Mouse (Mus musculus) ES-E14 (cell line): Measurements from ENCODE around the gene Acin1. TPM values are rescaled to one million over a fixed set of nuclear protein-coding genes. Genes with fewer than 3 reads are reported as not detected.

Experiments
- DNase-seq: peaks from one replicate; pipeline ENCODE4 v3.0.0-alpha.2; 2013; ENCODE audit warnings: low read depth, low spot score
- H3K27ac ChIP-seq: 2 replicates; pipeline ENCODE4 v1.5.1; 2012; ENCODE audit warnings: low read depth, mild to moderate bottlenecking, low read length, moderate library complexity, mixed read lengths; ENCODE audit not compliant: poor library complexity, insufficient read depth, severe bottlenecking
- H3K36me3 ChIP-seq: 2 replicates; pipeline ENCODE4 v1.6.1; 2012; ENCODE audit warnings: mild to moderate bottlenecking, low read length, moderate library complexity, mixed read lengths; ENCODE audit not compliant: control insufficient read depth, poor library complexity, insufficient read depth, severe bottlenecking
- H3K4me1 ChIP-seq, 2 experiments: fragments of 150-350 bp in 1 of 2; sonication (generic) in 1 of 2; 2 replicates each; pipeline ENCODE4 v1.6.1; 2012; ENCODE audit warnings: low read length in 2 of 2, mild to moderate bottlenecking in 1 of 2, mixed read lengths in 1 of 2; ENCODE audit not compliant: control insufficient read depth in 2 of 2, insufficient read depth in 2 of 2, poor library complexity in 1 of 2
- H3K4me3 ChIP-seq, 2 experiments: fragments of 150-350 bp in 1 of 2; sonication (generic) in 1 of 2; 2 replicates each; pipeline ENCODE4 v1.5.1; 2012; ENCODE audit warnings: low read length in 2 of 2, low read depth in 1 of 2, mild to moderate bottlenecking in 1 of 2, mixed read lengths in 1 of 2; ENCODE audit not compliant: insufficient read depth in 1 of 2, poor library complexity in 1 of 2, severe bottlenecking in 1 of 2
- H3K9ac ChIP-seq: 2 replicates; pipeline ENCODE4 v1.6.1; 2012; ENCODE audit warnings: low read depth, mild to moderate bottlenecking, low read length, mixed read lengths; ENCODE audit not compliant: poor library complexity, insufficient read depth, severe bottlenecking
- H3K9me3 ChIP-seq: fragments of 150-350 bp; sonication (generic); 2 replicates; pipeline ENCODE4 v1.6.1; 2012; ENCODE audit warnings: low read depth, mild to moderate bottlenecking, low read length; ENCODE audit not compliant: control insufficient read depth, insufficient read depth
- CHD2 ChIP-seq: IDR thresholded peaks from 2 replicates; pipeline ENCODE4 v1.6.1; 2014; ENCODE audit warnings: mild to moderate bottlenecking, low read depth, low read length, inconsistent platforms
- HCFC1 ChIP-seq: IDR thresholded peaks from 2 replicates; pipeline ENCODE4 v1.6.1; 2012; ENCODE audit warnings: low read length, inconsistent platforms, borderline replicate concordance; ENCODE audit not compliant: insufficient read depth
- MAFK ChIP-seq: IDR thresholded peaks from 2 replicates; pipeline ENCODE4 v1.6.1; 2014; ENCODE audit warnings: mild to moderate bottlenecking, low read depth, low read length, inconsistent platforms; ENCODE audit not compliant: insufficient read depth
- ZC3H11A ChIP-seq: IDR thresholded peaks from 2 replicates; pipeline ENCODE4 v1.6.1; 2012; ENCODE audit warnings: low read depth, mild to moderate bottlenecking, inconsistent platforms, low read length, borderline replicate concordance
- ZNF384 ChIP-seq: IDR thresholded peaks from 2 replicates; pipeline ENCODE4 v1.6.1; 2012; ENCODE audit warnings: low read depth, low read length, inconsistent platforms
- in situ Hi-C, 2 experiments: fragments of 600-800 bp; cut with MboI; formaldehyde crosslinking; loops; one replicate each; pipeline ENCODE4 v1.15.1; 2025; ENCODE audit warnings: low sequenced_read_pairs in 2 of 2, inconsistent platforms in 1 of 2; ENCODE audit not compliant: unreplicated experiment in 2 of 2
- total RNA-seq: library from RNA; depleted of rRNA; stranded (reverse); fragments of 300-350 nt; gene quantifications from 2 replicates; pipeline ENCODE4 v1.2.3, GENCODE M21; 2012

Gene Acin1
- total RNA-seq, 1 experiment, result 121 TPM

DNA sequence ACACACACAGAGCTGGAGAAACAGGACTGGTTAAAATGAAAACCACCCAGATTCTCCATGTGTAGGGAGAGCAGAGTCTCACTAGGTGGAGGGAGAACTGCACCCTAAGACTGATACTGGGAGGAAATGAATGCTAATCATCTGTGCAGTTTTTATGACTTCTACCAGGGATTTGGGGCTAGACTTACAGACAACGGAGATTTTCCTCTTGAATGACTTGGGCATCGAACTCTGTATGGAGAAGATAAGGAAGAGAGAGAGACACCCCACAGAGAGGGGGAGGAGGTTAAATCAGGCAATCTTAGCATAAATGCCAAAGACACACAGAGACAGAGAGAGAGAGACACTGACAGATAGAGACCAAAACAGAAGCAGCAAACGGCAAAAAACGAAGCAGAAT lies 38.8 kb downstream of the Acin1 start:
- no peak for TF ChIP-seq ZC3H11A
- TF ChIP-seq ZNF384, result no peak
- no peak for TF ChIP-seq CHD2
- DNase-seq, result no peak
- H3K27ac ChIP-seq, result no peak overlapping the region
- H3K4me3 ChIP-seq, result no peak overlapping the region
- peaks cover 5 to 21% of the 10 kb centered on the region in 2 experiments; a peak in 3 of 4 replicates for H3K4me1 ChIP-seq
- in situ Hi-C loops, result loop anchor here in 1 of 2 experiments (25.0 kb wide), 1 partner anchor 586 kb away; no protein-coding TSS in a partner anchor
- no peak overlapping the region for H3K9ac ChIP-seq
- peaks cover 73% of the 10 kb centered on the region for H3K36me3 ChIP-seq
- H3K9me3 ChIP-seq, result no peaks in the 10 kb centered on the region

DNA sequence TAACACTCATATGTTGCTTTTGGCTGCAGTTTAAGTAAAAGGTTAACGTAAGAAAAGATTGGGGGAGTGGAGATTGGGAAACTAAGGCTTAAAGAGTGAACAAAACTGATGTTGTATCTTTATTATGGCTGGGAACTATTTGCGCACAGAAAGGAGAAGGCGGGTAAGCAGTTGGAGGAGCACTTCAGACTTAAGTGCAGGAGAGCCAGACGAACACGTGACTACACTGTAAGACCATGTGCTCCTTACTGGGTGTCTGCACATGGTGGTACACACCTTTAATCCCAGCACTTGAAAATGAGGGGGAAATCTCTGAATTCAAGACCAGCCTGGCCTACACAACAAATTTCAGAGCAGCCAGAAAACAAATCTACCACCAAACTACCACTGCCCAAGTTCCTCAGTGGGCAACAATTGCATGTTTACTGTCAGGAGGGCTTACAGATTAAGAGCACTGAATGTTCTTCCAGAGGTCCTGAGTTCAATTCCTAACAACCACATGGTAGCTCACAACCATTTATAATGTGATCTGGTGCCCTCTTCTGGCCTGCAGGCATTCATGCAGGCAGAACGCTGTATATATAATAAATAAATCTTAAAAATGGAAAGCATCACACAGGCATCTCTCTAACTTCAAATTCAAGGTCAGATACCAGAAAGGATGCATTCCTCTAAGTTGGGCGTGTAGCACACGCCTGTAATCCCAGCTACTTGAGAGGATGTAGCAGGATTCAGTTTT lies 39.7 kb downstream of the Acin1 start:
- no peak for DNase-seq
- TF ChIP-seq MAFK (no peak), ZNF384 (no peak), CHD2 (no peak), ZC3H11A (no peak), HCFC1 (no peak)
- H3K9ac ChIP-seq, result no peak overlapping the region
- in situ Hi-C loops, result loop anchor here in 1 of 2 experiments (25.0 kb wide), 1 partner anchor 585 kb away; no protein-coding TSS in a partner anchor
- H3K4me1 ChIP-seq, result peaks cover 2 to 19% of the 10 kb centered on the region in 2 experiments; a peak in 3 of 4 replicates
- no peak overlapping the region for H3K4me3 ChIP-seq
- H3K27ac ChIP-seq, result no peak overlapping the region
- no peaks in the 10 kb centered on the region for H3K9me3 ChIP-seq
- H3K36me3 ChIP-seq, result peaks cover 80% of the 10 kb centered on the region

DNA sequence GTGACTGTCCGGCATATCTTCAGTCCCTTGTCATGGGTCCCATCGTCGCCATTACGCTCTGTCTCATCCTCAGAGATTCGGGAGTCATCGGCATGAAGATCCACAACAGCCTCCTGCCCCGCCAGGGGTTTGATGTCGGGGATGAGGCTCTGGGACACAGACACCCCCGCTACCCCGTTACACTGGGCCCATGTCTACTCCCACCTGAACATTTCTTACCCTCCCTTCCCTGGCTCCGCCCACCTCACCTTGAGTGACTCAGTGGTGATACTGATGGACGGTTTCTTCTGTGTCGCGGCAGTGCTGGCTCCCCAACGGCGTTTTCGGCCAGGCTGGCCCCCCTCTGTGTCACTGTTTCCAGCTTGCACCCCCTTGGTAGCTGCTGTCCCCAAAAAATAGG lies 40.3 kb downstream of the Acin1 start:
- TF ChIP-seq ZNF384 (no peak), CHD2 (no peak), MAFK (no peak), HCFC1 (no peak)
- Histone ChIP-seq H3K4me3 (no peak overlapping the region), H3K9ac (no peak overlapping the region), H3K36me3 (peaks cover 78% of the 10 kb centered on the region), H3K4me1 (peaks cover 2 to 19% of the 10 kb centered on the region in 2 experiments; a peak in 3 of 4 replicates), H3K27ac (no peak overlapping the region), H3K9me3 (no peaks in the 10 kb centered on the region)
- in situ Hi-C loops, result loop anchor here in 1 of 2 experiments (25.0 kb wide), 1 partner anchor 584 kb away; no protein-coding TSS in a partner anchor
- no peak for DNase-seq

DNA sequence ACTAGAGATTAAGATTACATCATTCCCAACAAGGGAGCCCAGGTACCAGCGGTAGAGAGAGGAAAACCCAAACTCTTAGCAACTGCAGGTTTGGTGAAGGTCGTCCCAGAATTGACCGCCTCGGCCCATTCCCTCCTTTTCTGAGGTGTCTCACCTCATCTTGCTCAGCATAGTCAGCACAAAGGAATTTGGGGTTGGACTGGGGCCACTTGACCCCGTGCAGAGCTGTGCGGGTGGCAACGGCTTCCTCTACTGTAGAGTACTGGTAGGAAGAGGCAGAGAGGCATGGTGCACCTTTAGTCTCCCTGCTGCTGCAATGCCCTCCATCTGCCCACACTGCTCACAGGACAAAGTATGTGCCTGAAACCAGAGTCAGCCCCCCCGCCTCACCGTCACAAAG lies 42.4 kb downstream of the Acin1 start:
- in situ Hi-C loops, result loop anchor here in 1 of 2 experiments (25.0 kb wide), 1 partner anchor 582 kb away; no protein-coding TSS in a partner anchor
- no peak for DNase-seq
- no peak for TF ChIP-seq ZNF384
- TF ChIP-seq ZC3H11A, result no peak
- TF ChIP-seq CHD2, result no peak
- TF ChIP-seq MAFK, result no peak
- no peak for TF ChIP-seq HCFC1

More for the DNA sequence above, 42.4 kb downstream of the Acin1 start:
- H3K9me3 ChIP-seq, result no peaks in the 10 kb centered on the region
- H3K9ac ChIP-seq, result no peak overlapping the region
- H3K36me3 ChIP-seq, result peaks cover 60% of the 10 kb centered on the region
- H3K27ac ChIP-seq, result peak overlapping the region; percentile 48; the same call in 1 of the 2 replicates
- no peak overlapping the region for H3K4me3 ChIP-seq
- H3K4me1 ChIP-seq, result peaks cover 0 to 13% of the 10 kb centered on the region in 2 experiments; a peak in 2 of 4 replicates
